Mouse (Mus musculus) brain, embryonic 14.5 days (tissue): ENCODE results near the gene Alpk3. TPM values are rescaled to one million over a fixed set of nuclear protein-coding genes. Genes with fewer than 3 reads are reported as not detected.
A peak's percentile ranks its signal among the peaks of the same experiment; 100 is the strongest.

Experiments
- DNase-seq: peaks from one replicate; pipeline ENCODE4 v3.0.0-alpha.2; 2011; ENCODE audit warnings: low read depth
- CTCF ChIP-seq: fragments of 200-500 bp; IDR thresholded peaks from 2 replicates; pipeline ENCODE4 v1.5.1; 2012; ENCODE audit warnings: inconsistent platforms, mild to moderate bottlenecking, moderate library complexity, borderline replicate concordance; ENCODE audit not compliant: insufficient read depth, insufficient read length; ENCODE audit errors: extremely low read depth
- POLR2A ChIP-seq: fragments of 200-500 bp; IDR thresholded peaks from 2 replicates; pipeline ENCODE4 v1.6.1; 2012; ENCODE audit warnings: mild to moderate bottlenecking, inconsistent platforms, borderline replicate concordance; ENCODE audit not compliant: poor library complexity, insufficient read depth, insufficient read length, severe bottlenecking; ENCODE audit errors: extremely low read depth
- polyA plus RNA-seq: library from polyadenylated mRNA; depleted of rRNA; stranded (reverse); fragments of >200 nt; gene quantifications from 2 replicates; pipeline ENCODE4 v1.2.3, GENCODE M21; 2012

Gene Alpk3
- polyA plus RNA-seq, 1 experiment: 0.16 TPM

DNA sequence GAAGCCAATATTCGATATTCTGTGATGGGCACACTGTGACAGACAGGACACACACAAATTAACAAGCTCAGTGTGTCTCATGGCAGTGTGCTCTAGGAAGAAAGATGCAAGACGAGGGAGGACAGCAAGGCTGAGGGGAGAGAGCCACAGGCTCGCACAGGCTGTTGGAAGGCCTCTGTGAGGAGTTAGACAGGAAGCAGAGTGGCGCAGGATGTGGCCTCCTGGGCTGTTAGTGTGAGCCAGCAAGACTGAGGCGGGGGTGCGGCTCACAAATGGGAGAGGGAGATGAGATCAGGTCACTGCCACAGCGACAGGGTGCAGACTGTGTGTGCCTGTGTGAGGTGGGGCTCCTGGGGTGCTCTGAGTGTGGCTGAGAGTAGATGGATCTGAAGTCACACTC, 17.9 kb downstream of the Alpk3 start:
- no peak for TF ChIP-seq POLR2A
- no peak for TF ChIP-seq CTCF
- DNase-seq: no peak

DNA sequence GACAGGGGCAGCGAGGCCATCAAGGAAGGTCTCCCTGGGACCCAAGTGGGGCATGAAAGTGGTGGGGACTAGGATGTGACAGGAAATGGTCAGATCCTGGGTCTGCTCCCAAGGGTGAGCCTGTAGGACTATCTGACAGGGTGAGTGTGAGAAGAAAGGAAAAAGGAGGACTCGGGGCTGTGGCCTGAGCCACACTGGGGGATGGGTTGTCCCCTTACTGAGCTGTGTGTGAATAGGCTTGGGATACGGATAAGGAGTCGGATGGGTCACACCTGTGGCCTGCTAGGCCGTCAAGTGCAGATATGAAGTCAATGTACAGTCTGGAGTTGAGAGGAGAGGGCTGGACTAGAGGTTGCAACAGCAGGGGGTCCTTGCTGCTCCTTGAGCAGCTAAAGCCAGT, 18.3 kb downstream of the Alpk3 start:
- TF ChIP-seq CTCF: no peak
- no peak for TF ChIP-seq POLR2A
- no peak for DNase-seq

DNA sequence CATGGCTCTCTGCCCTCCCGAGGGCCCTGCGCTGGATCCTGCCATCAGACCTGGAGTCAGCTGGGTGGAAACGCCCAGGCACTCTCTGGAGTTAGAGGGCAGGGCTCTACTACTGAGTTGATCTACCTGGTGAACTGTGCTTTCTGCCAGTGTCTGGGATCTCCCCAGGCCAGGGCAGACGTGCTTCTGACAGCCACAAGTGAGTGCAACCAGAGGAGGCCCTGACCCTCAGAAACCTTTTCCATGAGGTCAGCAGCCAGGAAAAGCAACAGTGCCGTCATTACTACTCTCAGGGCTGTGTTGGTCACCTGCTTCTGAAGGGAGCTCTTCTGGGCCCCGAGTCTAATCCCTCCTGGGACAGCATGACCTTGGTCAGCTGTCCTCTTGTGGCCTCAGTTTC, 19.6 kb downstream of the Alpk3 start:
- DNase-seq: no peak
- TF ChIP-seq CTCF (no peak), POLR2A (no peak)

DNA sequence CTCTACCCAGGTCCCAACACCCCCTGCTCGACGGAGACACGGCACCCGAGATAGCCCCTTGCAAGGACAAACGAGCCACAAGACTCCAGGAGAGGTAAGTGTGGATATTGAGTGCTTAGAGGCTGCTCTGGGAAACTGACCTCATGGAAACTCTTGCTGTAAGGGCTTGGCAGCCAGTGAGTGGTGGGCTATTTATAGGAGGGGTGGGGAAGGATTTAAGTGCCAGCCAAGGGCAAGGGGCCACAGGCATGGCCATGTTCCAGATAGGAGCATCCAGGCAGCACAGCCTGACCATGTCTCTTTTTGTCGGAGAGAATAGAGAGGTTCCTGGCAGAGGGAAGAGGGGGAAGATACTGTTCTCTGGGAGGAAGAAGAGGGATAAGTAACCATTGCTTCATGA, 21.3 kb downstream of the Alpk3 start:
- no peak for DNase-seq
- TF ChIP-seq CTCF (no peak), POLR2A (no peak)

DNA sequence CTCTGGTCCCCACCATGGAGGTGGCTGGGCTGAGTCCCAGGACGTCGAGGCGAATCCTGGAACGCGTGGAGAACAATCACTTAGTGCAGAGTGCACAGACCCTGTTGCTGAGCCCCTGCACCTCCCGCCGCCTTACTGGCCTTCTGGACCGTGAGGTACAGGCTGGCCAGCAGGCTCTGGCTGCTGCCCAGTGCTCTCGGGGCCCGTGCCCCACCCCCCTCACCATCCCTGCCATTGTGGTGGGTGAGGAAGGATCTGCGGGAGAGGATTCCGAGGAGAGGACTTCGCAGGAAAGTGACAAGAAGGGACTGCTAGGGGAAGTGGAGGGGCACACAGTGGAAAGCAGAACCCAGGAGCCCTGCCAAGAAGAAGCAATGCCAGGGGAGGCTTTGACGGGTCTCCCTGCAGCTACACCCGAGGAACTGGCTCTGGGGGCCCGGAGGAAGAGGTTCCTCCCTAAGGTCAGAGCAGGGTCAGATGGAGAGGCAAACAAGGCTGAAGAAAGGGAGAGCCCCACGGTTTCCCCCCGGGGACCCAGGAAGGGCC, 36.1 kb downstream of the Alpk3 start:
- DNase-seq: no peak
- TF ChIP-seq CTCF: no peak
- no peak for TF ChIP-seq POLR2A

DNA sequence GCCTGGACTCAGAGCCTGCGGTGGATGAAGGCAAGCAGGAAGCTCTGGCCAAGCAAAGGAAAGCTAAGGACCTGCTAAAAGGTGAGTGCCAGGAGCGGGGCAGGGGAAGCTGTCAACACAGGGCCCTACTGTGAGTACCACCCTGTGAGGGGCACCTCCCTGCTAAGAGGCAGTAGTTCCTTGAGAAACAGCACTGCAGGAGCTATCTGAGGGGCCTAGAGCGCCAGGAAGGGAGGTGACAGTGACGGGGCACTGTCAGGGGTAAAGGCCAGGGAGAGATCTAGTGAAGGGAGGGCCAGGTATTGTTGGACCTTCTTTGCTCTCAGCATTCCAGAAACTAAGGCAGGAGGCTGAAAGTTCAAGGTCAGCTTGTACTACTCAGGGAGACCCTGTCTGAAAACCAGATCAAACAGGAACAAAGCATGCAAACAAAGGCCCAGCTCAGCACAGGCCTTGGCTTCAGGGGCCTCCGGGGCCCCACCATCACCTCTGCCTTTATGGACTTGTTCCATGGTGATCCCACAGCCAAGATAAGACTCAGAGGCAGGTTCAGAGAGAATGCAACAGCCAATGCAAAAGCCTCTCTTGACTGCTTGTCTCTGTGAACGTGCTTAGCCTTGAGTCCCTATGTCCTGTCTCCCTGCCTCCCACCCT, 36.8 kb downstream of the Alpk3 start:
- TF ChIP-seq CTCF: no peak
- DNase-seq: no peak

DNA sequence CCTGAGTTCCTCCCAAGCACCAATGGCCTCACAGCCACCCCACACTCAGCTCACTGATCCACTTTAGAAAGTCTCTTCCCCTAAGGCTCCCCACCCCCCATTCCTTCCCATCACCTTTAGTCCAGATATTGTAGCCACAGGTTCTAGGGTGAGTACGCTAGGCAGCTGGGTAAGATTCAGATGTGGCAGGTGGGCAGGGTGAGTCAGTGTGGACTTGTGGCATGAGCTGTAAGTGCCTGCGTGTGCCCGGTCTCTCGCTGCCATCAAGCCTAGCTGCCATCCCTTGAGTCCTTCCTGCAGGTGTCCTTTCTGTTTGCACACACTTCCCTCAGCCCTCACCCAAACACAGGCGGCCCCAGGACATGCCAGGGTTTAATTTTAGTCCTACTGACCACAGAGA, 42.9 kb downstream of the Alpk3 start:
- DNase-seq: no peak
- TF ChIP-seq CTCF (no peak), POLR2A (no peak)

DNA sequence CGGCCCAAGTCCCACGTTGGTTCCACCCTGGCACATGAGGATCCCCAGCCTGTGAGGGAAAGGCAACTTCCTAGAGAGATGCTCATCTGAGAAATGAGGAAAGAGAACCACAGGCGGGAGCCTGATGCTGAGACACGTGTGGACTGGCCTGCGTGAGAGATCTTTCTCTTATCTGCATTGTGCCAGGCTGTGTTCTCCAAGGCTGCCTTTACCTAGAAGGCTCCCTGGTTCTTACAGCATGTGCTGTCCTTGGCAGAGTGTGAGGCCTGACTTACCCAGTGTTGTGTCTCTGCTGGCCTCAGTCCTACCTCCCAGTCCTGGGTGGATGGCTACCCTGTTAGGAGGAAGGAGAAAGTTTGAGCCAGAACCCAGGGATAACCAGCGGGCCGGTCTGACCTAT, 45.5 kb downstream of the Alpk3 start:
- no peak for DNase-seq
- TF ChIP-seq CTCF: no peak
- TF ChIP-seq POLR2A: no peak

DNA sequence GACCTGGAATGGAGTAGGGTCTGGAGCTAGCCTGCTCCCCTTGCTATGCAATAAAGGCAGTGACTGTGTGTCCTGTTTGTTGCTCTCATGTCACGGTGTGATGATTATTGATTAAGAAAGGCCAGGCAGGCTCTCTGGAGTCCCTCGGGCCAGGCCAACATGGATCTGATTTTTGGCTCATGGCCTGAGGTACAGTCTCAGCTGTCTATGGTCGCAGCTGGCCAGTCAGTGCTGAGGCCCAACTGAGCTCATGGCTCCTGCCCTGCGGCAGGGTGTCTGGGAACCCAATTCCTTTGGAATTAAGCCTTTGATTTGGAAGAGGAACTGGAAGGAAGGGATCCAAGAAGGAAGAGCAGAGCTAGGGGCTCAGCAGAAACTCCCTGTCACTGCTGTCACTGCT, 48.1 kb downstream of the Alpk3 start:
- no peak for DNase-seq
- TF ChIP-seq POLR2A (no peak), CTCF (no peak)

DNA sequence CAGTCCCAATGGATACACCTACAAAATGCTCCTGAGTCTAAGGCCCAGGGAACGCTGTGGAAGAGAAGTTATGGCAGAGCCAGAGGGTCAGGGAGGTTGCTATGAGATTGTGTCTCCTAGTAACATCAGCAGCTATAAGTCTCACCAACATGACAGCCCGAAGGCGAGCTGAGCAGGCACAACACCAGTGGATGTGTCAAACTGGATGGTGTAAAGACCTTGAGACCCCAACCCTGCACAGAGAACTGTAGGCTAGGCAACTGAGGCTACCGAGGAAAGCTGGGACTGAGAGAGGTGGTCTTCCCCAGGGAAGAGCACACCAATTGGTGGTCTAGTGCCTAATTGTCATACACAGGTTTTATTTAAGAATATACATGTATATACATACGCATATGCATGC, 50.8 kb downstream of the Alpk3 start:
- DNase-seq: no peak
- TF ChIP-seq CTCF (no peak), POLR2A (no peak)

DNA sequence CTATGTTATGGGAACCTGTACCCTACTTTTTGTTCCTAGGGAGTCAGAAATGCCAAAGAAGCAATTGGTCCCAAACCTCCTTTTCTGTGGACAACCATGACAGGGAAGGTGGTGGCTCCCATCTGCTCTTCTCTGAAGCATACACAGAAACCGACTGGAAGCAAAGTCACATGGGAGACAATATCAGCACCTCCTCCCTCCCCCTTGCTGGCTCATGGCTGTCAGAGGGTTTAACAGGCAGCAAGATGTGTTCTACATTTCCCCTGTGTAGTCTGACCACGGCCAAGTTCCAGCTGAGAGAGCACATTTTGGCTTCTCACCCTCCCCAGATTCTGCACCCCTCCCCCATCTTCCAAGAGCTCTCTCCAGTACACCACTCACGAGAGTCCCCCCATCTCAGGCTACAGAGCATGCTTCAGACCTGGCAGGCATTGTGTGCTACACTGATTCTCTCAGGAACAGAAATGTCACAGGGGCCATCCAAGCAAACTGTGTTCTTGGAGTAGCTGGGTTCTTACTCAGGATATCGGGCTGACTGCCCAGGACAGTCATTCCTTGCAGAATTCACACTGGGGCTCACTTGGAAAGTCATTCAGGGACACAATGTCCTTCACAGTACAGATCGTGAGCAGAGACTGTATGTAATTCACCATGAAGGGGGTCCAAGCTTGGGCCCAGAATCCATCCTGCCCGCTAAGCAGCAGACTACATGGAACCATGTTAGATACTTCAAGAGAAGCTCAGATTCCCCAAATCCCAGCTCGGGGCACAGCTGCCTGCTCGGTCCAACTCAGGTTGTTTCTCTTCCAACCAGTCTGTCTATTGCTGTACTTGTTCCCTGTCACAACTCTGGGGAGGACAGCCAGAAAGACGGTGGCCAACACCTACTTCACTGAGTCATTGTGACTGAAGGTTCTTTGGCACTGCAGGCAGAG, 52.6 kb downstream of the Alpk3 start:
- peak; percentile 13 for DNase-seq
- no peak for TF ChIP-seq CTCF
- no peak for TF ChIP-seq POLR2A
